Mouse (Mus musculus): ENCODE measurements around the gene Cdt1. TPM values are rescaled to one million over a fixed set of nuclear protein-coding genes. Genes with fewer than 3 reads are reported as not detected.

The Cdt1 gene
- polyA plus RNA-seq, 1 experiment from 2014 or later: 24.2 TPM

- POLR2A ChIA-PET: no interaction called here
- DNase-seq (ENCODE audit: low read depth, low spot score) (no peak), ATAC-seq (no peak)
- CTCF ChIA-PET: no interaction called here
- H3K27me3 ChIP-seq: no peaks in the 10 kb centered on the region
- TF ChIP-seq CTCF (IDR thresholded peaks at IDR 0.05): no peak
- in situ Hi-C loops (cut with MboI; ENCODE audit: low pct_unique_long_range_greater_than_20kb): no loop called here
These were observed 38.7 kb upstream of the Cdt1 start for GRCm38 (mm10) chr8:122529159-122529558.

- no peaks in the 10 kb centered on the region for H3K27me3 ChIP-seq
- POLR2A ChIA-PET: interaction anchor here (1.2 kb wide), 1 partner anchor 16 kb away, joined by 3 read pairs; no protein-coding TSS in a partner anchor
- TF ChIP-seq CTCF (IDR thresholded peaks at IDR 0.05): no peak
- in situ Hi-C loops (cut with MboI; ENCODE audit: low pct_unique_long_range_greater_than_20kb): no loop called here
- CTCF ChIA-PET: no interaction called here
- DNase-seq (ENCODE audit: low read depth, low spot score): no peak
- no peak for ATAC-seq
These were observed 36.5 kb upstream of the Cdt1 start for GRCm38 (mm10) chr8:122531312-122531711.

- ChIA-PET CTCF (interaction anchor here (1.0 to 2.3 kb wide), 4 partner anchors 10 to 15 kb away, joined by 3 to 7 read pairs (median 3); no protein-coding TSS in a partner anchor), POLR2A (interaction anchor here (0.6 to 1.9 kb wide), 2 partner anchors 10 to 11 kb away, joined by 3 to 6 read pairs; no protein-coding TSS in a partner anchor)
- in situ Hi-C loops (cut with MboI; ENCODE audit: low pct_unique_long_range_greater_than_20kb): no loop called here
- DNase-seq (ENCODE audit: low read depth, low spot score): no peak
- ATAC-seq: peak; percentile 42
- no peak for TF ChIP-seq CTCF (IDR thresholded peaks at IDR 0.05)
- no peaks in the 10 kb centered on the region for H3K27me3 ChIP-seq
These were observed 30.8 kb upstream of the Cdt1 start for GRCm38 (mm10) chr8:122537033-122537432.

- no peak for DNase-seq (ENCODE audit: low read depth, low spot score)
- in situ Hi-C loops (cut with MboI; ENCODE audit: low pct_unique_long_range_greater_than_20kb): no loop called here
- ATAC-seq: no peak
- ChIA-PET POLR2A (interaction anchor here (1.2 to 1.9 kb wide), 2 partner anchors 9 to 11 kb away, joined by 4 to 6 read pairs; no protein-coding TSS in a partner anchor), CTCF (interaction anchor here (1.0 to 2.3 kb wide), 2 partner anchors 14 kb away, joined by 3 to 7 read pairs; no protein-coding TSS in a partner anchor)
- no peaks in the 10 kb centered on the region for H3K27me3 ChIP-seq
- no peak for TF ChIP-seq CTCF (IDR thresholded peaks at IDR 0.05)
These were observed 30.0 kb upstream of the Cdt1 start for GRCm38 (mm10) chr8:122537812-122538211.

GRCm38 (mm10) chr8:122538310-122539076 lies 29.3 kb upstream of the Cdt1 start:
- DNase-seq (ENCODE audit: low read depth, low spot score) (no peak), ATAC-seq (no peak)
- CTCF ChIA-PET: interaction anchor here (2.3 kb wide), 1 partner anchor 15 kb away, joined by 7 read pairs; no protein-coding TSS in a partner anchor
- in situ Hi-C loops (cut with MboI; ENCODE audit: low pct_unique_long_range_greater_than_20kb): no loop called here
- POLR2A ChIA-PET: interaction anchor here (1.2 to 1.9 kb wide), 2 partner anchors 8 to 12 kb away, joined by 4 to 6 read pairs; no protein-coding TSS in a partner anchor
- no peaks in the 10 kb centered on the region for H3K27me3 ChIP-seq
- TF ChIP-seq CTCF (IDR thresholded peaks at IDR 0.05): no peak

- ChIA-PET POLR2A (no interaction called here), CTCF (no interaction called here)
- TF ChIP-seq CTCF (IDR thresholded peaks at IDR 0.05): no peak
- in situ Hi-C loops (cut with MboI; ENCODE audit: low pct_unique_long_range_greater_than_20kb): no loop called here
- ATAC-seq (no peak), DNase-seq (ENCODE audit: low read depth, low spot score) (no peak)
- no peaks in the 10 kb centered on the region for H3K27me3 ChIP-seq
These were observed 23.7 kb upstream of the Cdt1 start for GRCm38 (mm10) chr8:122544138-122544537.

- ChIA-PET POLR2A (interaction anchor here (1.0 to 6.6 kb wide), 4 partner anchors 8 to 22 kb away, joined by 3 to 55 read pairs (median 4); no protein-coding TSS in a partner anchor), CTCF (interaction anchor here (1.8 kb wide), 1 partner anchor 23 kb away, joined by 7 read pairs; no protein-coding TSS in a partner anchor)
- DNase-seq (ENCODE audit: low read depth, low spot score) (no peak), ATAC-seq (no peak)
- TF ChIP-seq CTCF (IDR thresholded peaks at IDR 0.05): no peak
- in situ Hi-C loops (cut with MboI; ENCODE audit: low pct_unique_long_range_greater_than_20kb): no loop called here
- H3K27me3 ChIP-seq: no peaks in the 10 kb centered on the region
These were observed 21.6 kb upstream of the Cdt1 start for GRCm38 (mm10) chr8:122546066-122546755.

GRCm38 (mm10) chr8:122546811-122547453 lies 20.9 kb upstream of the Cdt1 start:
- peak; percentile 2 for ATAC-seq
- POLR2A ChIA-PET: interaction anchor here (0.9 to 6.6 kb wide), 6 partner anchors 9 to 23 kb away, joined by 3 to 55 read pairs (median 3); no protein-coding TSS in a partner anchor
- no peak for TF ChIP-seq CTCF (IDR thresholded peaks at IDR 0.05)
- CTCF ChIA-PET: interaction anchor here (0.9 to 1.8 kb wide), 2 partner anchors 10 to 23 kb away, joined by 3 to 7 read pairs; no protein-coding TSS in a partner anchor
- in situ Hi-C loops (cut with MboI; ENCODE audit: low pct_unique_long_range_greater_than_20kb): no loop called here
- no peak for DNase-seq (ENCODE audit: low read depth, low spot score)
- no peaks in the 10 kb centered on the region for H3K27me3 ChIP-seq

GRCm38 (mm10) chr8:122547815-122548214 lies 20.0 kb upstream of the Cdt1 start:
- in situ Hi-C loops (cut with MboI; ENCODE audit: low pct_unique_long_range_greater_than_20kb): no loop called here
- no peaks in the 10 kb centered on the region for H3K27me3 ChIP-seq
- ChIA-PET CTCF (interaction anchor here (0.9 to 1.8 kb wide), 3 partner anchors 11 to 24 kb away, joined by 3 to 7 read pairs (median 3); no protein-coding TSS in a partner anchor), POLR2A (interaction anchor here (0.9 to 6.6 kb wide), 3 partner anchors 9 to 24 kb away, joined by 3 to 55 read pairs (median 3); no protein-coding TSS in a partner anchor)
- TF ChIP-seq CTCF (IDR thresholded peaks at IDR 0.05): no peak
- no peak for ATAC-seq
- DNase-seq (ENCODE audit: low read depth, low spot score): no peak

GRCm38 (mm10) chr8:122548331-122548730 lies 19.5 kb upstream of the Cdt1 start:
- H3K27me3 ChIP-seq: no peaks in the 10 kb centered on the region
- DNase-seq (ENCODE audit: low read depth, low spot score) (no peak), ATAC-seq (no peak)
- CTCF ChIA-PET: interaction anchor here (1.3 to 1.8 kb wide), 2 partner anchors 23 to 25 kb away, joined by 3 to 7 read pairs; no protein-coding TSS in a partner anchor
- TF ChIP-seq CTCF (IDR thresholded peaks at IDR 0.05): no peak
- POLR2A ChIA-PET: interaction anchor here (6.6 kb wide), 1 partner anchor 24 kb away, joined by 55 read pairs; no protein-coding TSS in a partner anchor
- in situ Hi-C loops (cut with MboI; ENCODE audit: low pct_unique_long_range_greater_than_20kb): no loop called here

All from Patski (cell line).